Mouse (Mus musculus) ES-E14 (cell line): ENCODE data around the gene Rfx2. TPM values are rescaled to one million over a fixed set of nuclear protein-coding genes. Genes with fewer than 3 reads are reported as not detected.

Experiments used
- DNase-seq: peaks from one replicate; pipeline ENCODE4 v3.0.0-alpha.2; 2013; ENCODE audit warnings: low read depth, low spot score
- H3K27ac ChIP-seq: 2 replicates; pipeline ENCODE4 v1.5.1; 2012; ENCODE audit warnings: low read depth, mild to moderate bottlenecking, low read length, moderate library complexity, mixed read lengths; ENCODE audit not compliant: poor library complexity, insufficient read depth, severe bottlenecking
- H3K36me3 ChIP-seq: 2 replicates; pipeline ENCODE4 v1.6.1; 2012; ENCODE audit warnings: mild to moderate bottlenecking, low read length, moderate library complexity, mixed read lengths; ENCODE audit not compliant: control insufficient read depth, poor library complexity, insufficient read depth, severe bottlenecking
- H3K4me1 ChIP-seq, 2 experiments: fragments of 150-350 bp in 1 of 2; sonication (generic) in 1 of 2; 2 replicates each; pipeline ENCODE4 v1.6.1; 2012; ENCODE audit warnings: low read length in 2 of 2, mild to moderate bottlenecking in 1 of 2, mixed read lengths in 1 of 2; ENCODE audit not compliant: control insufficient read depth in 2 of 2, insufficient read depth in 2 of 2, poor library complexity in 1 of 2
- H3K4me3 ChIP-seq, 2 experiments: fragments of 150-350 bp in 1 of 2; sonication (generic) in 1 of 2; 2 replicates each; pipeline ENCODE4 v1.5.1; 2012; ENCODE audit warnings: low read length in 2 of 2, low read depth in 1 of 2, mild to moderate bottlenecking in 1 of 2, mixed read lengths in 1 of 2; ENCODE audit not compliant: insufficient read depth in 1 of 2, poor library complexity in 1 of 2, severe bottlenecking in 1 of 2
- H3K9ac ChIP-seq: 2 replicates; pipeline ENCODE4 v1.6.1; 2012; ENCODE audit warnings: low read depth, mild to moderate bottlenecking, low read length, mixed read lengths; ENCODE audit not compliant: poor library complexity, insufficient read depth, severe bottlenecking
- H3K9me3 ChIP-seq: fragments of 150-350 bp; sonication (generic); 2 replicates; pipeline ENCODE4 v1.6.1; 2012; ENCODE audit warnings: low read depth, mild to moderate bottlenecking, low read length; ENCODE audit not compliant: control insufficient read depth, insufficient read depth
- CHD2 ChIP-seq: IDR thresholded peaks from 2 replicates; pipeline ENCODE4 v1.6.1; 2014; ENCODE audit warnings: mild to moderate bottlenecking, low read depth, low read length, inconsistent platforms
- HCFC1 ChIP-seq: IDR thresholded peaks from 2 replicates; pipeline ENCODE4 v1.6.1; 2012; ENCODE audit warnings: low read length, inconsistent platforms, borderline replicate concordance; ENCODE audit not compliant: insufficient read depth
- MAFK ChIP-seq: IDR thresholded peaks from 2 replicates; pipeline ENCODE4 v1.6.1; 2014; ENCODE audit warnings: mild to moderate bottlenecking, low read depth, low read length, inconsistent platforms; ENCODE audit not compliant: insufficient read depth
- ZC3H11A ChIP-seq: IDR thresholded peaks from 2 replicates; pipeline ENCODE4 v1.6.1; 2012; ENCODE audit warnings: low read depth, mild to moderate bottlenecking, inconsistent platforms, low read length, borderline replicate concordance
- ZNF384 ChIP-seq: IDR thresholded peaks from 2 replicates; pipeline ENCODE4 v1.6.1; 2012; ENCODE audit warnings: low read depth, low read length, inconsistent platforms
- in situ Hi-C, 2 experiments: fragments of 600-800 bp; cut with MboI; formaldehyde crosslinking; loops; one replicate each; pipeline ENCODE4 v1.15.1; 2025; ENCODE audit warnings: low sequenced_read_pairs in 2 of 2, inconsistent platforms in 1 of 2; ENCODE audit not compliant: unreplicated experiment in 2 of 2
- total RNA-seq: library from RNA; depleted of rRNA; stranded (reverse); fragments of 300-350 nt; gene quantifications from 2 replicates; pipeline ENCODE4 v1.2.3, GENCODE M21; 2012

The Rfx2 gene
- total RNA-seq, 1 experiment = 15.8 TPM

- Histone ChIP-seq H3K9me3 (no peaks in the 10 kb centered on the region), H3K4me1 (peaks cover 0 to 30% of the 10 kb centered on the region in 2 experiments; a peak in 2 of 4 replicates), H3K27ac (no peak overlapping the region), H3K36me3 (no peaks in the 10 kb centered on the region), H3K9ac (no peak overlapping the region), H3K4me3 (peak overlapping the region; percentile 70 to 83; a peak in 3 of 4 replicates)
- in situ Hi-C loops = no loop called here
- no peak for TF ChIP-seq HCFC1
- no peak for TF ChIP-seq CHD2
- TF ChIP-seq MAFK = no peak
- no peak for TF ChIP-seq ZC3H11A
- TF ChIP-seq ZNF384 = no peak
- DNase-seq = peak; percentile 92
These were observed 72.7 kb downstream of the Rfx2 start for GRCm38 (mm10) chr17:56758132-56758531.

GRCm38 (mm10) chr17:56757416-56758123 is 73.2 kb downstream of the Rfx2 start, which contains the start of gene Nrtn:
Gene Nrtn, minus strand, starts transcription at chr17:56757530.
- in situ Hi-C loops = no loop called here
- Histone ChIP-seq H3K4me1 (peaks cover 0 to 27% of the 10 kb centered on the region in 2 experiments; a peak in 2 of 4 replicates), H3K36me3 (no peaks in the 10 kb centered on the region), H3K9me3 (no peaks in the 10 kb centered on the region), H3K9ac (peak within 1 kb of the TSS; percentile 83), H3K4me3 (peak within 1 kb of the TSS; percentile 76 to 83), H3K27ac (0 out of 2 replicates have a peak within 1 kb of the TSS, but pooled peaks have one; percentile 7)
- no peak for TF ChIP-seq CHD2
- no peak for TF ChIP-seq ZNF384
- TF ChIP-seq ZC3H11A = no peak
- TF ChIP-seq HCFC1 = no peak
- TF ChIP-seq MAFK = no peak
- DNase-seq = no peak

- no peak overlapping the region for H3K27ac ChIP-seq
- TF ChIP-seq ZC3H11A = no peak
- no peak for TF ChIP-seq MAFK
- no peak for TF ChIP-seq ZNF384
- no peak for TF ChIP-seq CHD2
- TF ChIP-seq HCFC1 = no peak
- H3K9ac ChIP-seq = peak overlapping the region; percentile 83
- H3K4me3 ChIP-seq = peak overlapping the region; percentile 76 to 83
- in situ Hi-C loops = no loop called here
- no peaks in the 10 kb centered on the region for H3K9me3 ChIP-seq
- no peaks in the 10 kb centered on the region for H3K36me3 ChIP-seq
- peaks cover 0 to 33% of the 10 kb centered on the region in 2 experiments; a peak in 2 of 4 replicates for H3K4me1 ChIP-seq
- no peak for DNase-seq
These were observed 74.0 kb downstream of the Rfx2 start for GRCm38 (mm10) chr17:56756703-56757399.

GRCm38 (mm10) chr17:56754271-56755185 is 76.3 kb downstream of the Rfx2 start:
- H3K36me3 ChIP-seq = no peaks in the 10 kb centered on the region
- DNase-seq = no peak
- peak overlapping the region in 1 of 2 experiments; percentile 22; a peak in 2 of 4 replicates for H3K4me3 ChIP-seq
- no peak overlapping the region for H3K9ac ChIP-seq
- TF ChIP-seq MAFK (no peak), ZNF384 (no peak), HCFC1 (no peak), CHD2 (no peak), ZC3H11A (no peak)
- no peaks in the 10 kb centered on the region for H3K9me3 ChIP-seq
- H3K27ac ChIP-seq = no peak overlapping the region
- in situ Hi-C loops = no loop called here
- H3K4me1 ChIP-seq = peaks cover 0 to 32% of the 10 kb centered on the region in 2 experiments; a peak in 2 of 4 replicates
